Mouse (Mus musculus) heart, postnatal 14 days (tissue): ENCODE data around the gene Gpc5. TPM values are rescaled to one million over a fixed set of nuclear protein-coding genes. Genes with fewer than 3 reads are reported as not detected.

Experiments
- DNase-seq, 2 experiments: peaks; one replicate each; pipeline ENCODE4 v3.0.0; 2021 to 2022
- intact Hi-C: fragments of 180-260 bp; cut with DNase I; formaldehyde crosslinking; loops from one replicate; pipeline ENCODE4 v1.15.1; 2025
- total RNA-seq, 2 experiments: library from RNA; stranded (reverse); gene quantifications; 2 replicates each; pipeline ENCODE4 v1.2.3; 2021

Gene Gpc5
- total RNA-seq, 2 experiments from 2014 or later, result not detected

GRCm38 (mm10) chr14:115100617-115101299, 8.7 kb downstream of the Gpc5 start:
- no peak for DNase-seq
- intact Hi-C loops, result no loop called here

GRCm38 (mm10) chr14:115106326-115106725, 14.3 kb downstream of the Gpc5 start:
- no peak for DNase-seq
- intact Hi-C loops, result no loop called here

DNA sequence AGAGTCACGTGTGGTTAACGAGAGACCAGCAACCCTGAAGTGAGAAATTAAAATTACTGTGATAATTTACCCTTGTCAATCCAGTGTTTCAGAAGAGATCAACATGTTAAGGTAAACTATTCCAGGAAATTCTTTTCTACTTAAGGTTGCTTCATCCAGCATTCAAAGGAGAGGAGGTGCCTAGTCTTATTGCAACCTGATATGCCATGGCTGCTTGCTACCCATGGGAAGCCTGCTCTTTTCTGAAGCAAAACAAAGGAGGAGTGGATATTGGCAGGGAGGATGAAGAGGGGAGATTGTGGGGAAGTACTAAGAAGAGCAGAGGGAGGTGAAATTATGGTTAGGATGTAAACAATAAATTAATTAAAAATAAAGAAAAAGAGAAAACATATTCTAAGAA, 15.5 kb downstream of the Gpc5 start:
- no peak for DNase-seq
- intact Hi-C loops, result no loop called here

DNA sequence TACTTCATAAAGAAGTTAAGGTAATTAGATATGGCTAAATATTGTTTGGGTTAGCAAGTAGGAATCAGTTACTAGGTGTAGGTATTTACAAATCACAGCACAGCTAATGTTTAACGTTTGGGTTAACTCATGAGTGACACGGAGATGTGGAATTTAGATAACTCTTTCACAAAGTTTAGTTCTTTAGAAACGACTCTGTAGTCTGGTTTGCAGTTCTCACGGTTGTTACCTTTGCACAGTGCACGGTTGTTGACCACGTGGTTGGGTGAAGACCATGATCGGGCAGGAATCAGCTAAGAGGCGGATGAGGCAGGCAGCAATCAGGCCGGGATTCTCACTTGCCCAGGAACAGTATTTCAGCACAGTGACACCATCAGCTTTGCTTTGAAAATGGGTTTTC, 26.6 kb downstream of the Gpc5 start:
- DNase-seq, result no peak
- intact Hi-C loops, result no loop called here

- DNase-seq, result no peak
- intact Hi-C loops, result no loop called here
Observed at GRCm38 (mm10) chr14:115148821-115149220, 56.8 kb downstream of the Gpc5 start.

- intact Hi-C loops, result no loop called here
Observed at GRCm38 (mm10) chr14:115156597-115156996, 64.6 kb downstream of the Gpc5 start.

DNA sequence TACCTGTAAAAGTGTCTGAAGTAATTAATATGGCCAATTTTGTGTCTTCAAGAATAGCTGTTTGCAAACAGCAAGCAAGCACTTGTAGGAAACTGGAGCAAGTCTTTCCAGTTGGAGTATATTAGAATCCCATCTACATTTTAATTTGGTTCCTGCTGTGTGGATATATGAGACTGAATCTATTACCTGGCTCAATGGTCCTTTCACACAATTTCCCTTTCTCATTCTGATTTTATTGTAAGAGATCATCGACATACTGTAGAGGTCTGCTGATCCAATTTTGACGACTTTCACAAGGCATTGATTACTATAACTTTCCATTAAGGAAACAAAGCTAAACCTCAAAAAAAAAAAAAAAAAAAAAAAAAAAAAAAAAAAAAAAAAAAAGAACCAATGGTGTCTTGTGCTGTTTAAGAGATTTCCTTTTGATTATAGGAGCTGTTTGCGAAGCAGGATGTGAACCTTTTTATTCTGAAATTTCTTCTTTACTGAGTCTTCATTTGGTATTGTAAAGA, 85.4 kb downstream of the Gpc5 start:
- no peak for DNase-seq
- intact Hi-C loops, result no loop called here

More at GRCm38 (mm10) chr14:115156597-115156996, 64.6 kb downstream of the Gpc5 start:
- DNase-seq, result no peak

GRCm38 (mm10) chr14:115179925-115180324, 87.9 kb downstream of the Gpc5 start:
- intact Hi-C loops, result no loop called here
- DNase-seq, result no peak

DNA sequence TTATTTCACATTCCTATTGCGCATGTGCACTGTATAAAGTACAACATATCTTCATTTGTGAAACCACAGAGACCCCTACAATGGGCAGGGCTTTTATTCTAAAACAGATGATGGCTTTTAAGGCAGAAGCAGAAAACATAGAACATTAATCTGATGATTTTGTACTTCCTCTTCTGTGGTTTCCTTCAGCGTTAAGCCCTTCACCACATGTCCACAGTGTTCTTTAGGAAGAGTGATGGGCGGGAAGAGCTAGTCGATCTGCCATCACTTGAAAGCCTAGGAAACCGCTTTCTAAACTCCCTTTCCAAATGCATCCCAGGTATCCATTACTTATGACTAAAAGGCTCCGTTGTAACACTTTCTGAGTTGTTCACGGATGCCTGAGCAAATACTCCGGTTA, 96.2 kb downstream of the Gpc5 start:
- intact Hi-C loops, result no loop called here
- DNase-seq, result no peak

GRCm38 (mm10) chr14:115228075-115228474, 136.1 kb downstream of the Gpc5 start:
- DNase-seq, result no peak
- intact Hi-C loops, result no loop called here

DNA sequence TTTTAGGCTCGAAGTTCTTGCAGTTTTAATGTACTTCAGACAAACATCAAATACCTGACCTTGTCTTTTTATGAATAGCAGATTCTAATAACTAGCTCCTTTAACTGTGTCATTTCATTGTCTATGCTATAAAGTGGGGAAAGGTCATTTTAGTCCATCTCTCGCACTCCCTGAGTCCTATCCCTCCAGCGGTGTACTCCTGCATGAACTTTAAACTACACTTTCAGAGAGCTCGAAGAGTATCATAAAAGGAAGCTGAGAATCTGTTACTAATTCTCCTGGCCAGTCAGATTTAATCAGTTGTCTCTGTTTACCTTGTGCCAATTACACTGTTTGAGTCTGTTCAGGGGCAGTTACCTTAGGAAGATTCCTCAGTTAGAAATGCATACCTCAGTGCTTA, 144.4 kb downstream of the Gpc5 start:
- intact Hi-C loops, result no loop called here
- DNase-seq, result no peak

- intact Hi-C loops, result no loop called here
- DNase-seq, result no peak
Observed at GRCm38 (mm10) chr14:115240621-115241373, 148.8 kb downstream of the Gpc5 start.

DNA sequence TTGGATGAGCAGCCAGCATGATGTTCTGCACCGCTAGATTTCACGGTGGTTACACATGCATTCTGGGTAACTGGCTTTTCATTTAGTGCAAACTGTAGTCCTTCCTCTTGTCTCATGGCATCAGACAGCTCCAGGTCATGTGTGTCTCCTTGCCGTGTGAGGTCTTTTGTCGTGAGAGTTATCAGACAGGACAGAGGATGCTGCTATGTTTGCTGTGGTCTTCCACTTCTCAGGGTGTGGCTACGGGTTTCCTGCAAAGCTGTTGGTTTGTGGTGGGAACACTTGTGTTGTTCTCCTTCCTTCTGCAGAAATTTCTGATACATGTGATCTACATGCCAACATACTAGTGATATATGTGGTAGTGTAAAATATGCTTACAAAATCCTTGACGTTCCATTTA, 158.5 kb downstream of the Gpc5 start:
- intact Hi-C loops, result no loop called here
- DNase-seq, result no peak

DNA sequence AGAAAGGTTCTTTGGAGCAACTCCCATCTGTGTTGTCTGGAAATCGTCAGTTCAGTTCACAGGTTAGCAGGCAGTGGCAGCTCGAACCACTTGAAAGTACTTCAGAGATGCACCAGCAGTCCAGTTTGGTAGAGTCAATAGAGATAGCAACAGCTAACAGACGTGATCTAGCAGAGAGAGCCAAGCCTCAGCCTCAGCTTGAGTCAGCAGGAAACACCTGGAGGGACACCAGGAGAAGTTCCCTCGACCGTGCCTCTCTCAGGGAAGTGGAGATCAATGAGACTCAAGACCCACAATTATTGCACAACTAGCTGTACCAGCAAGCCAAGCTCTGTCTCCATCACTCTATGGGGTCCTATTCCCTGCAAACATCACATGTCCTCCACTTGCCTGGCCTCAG, 159.8 kb downstream of the Gpc5 start:
- intact Hi-C loops, result no loop called here
- no peak for DNase-seq

- intact Hi-C loops, result no loop called here
- no peak for DNase-seq
Observed at GRCm38 (mm10) chr14:115253155-115253554, 161.1 kb downstream of the Gpc5 start.

DNA sequence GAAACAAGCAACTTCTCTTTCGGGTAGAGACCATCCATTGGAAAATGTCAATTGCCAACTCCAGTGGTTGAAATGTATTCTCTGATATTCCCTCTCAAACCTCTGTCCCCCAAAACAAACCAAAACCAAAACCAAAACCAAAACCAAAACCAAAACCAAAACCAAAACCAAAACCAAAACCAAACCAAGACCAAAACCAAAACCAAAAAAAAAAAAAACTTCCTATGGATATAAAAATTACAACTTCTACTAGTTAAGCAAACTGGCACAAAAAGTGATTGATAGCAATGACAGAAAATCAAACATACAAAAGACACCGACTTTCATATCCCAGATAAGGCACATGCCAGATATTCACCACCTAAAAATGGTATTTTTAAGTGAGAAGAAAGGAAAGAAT, 161.7 kb downstream of the Gpc5 start:
- no peak for DNase-seq
- intact Hi-C loops, result no loop called here

DNA sequence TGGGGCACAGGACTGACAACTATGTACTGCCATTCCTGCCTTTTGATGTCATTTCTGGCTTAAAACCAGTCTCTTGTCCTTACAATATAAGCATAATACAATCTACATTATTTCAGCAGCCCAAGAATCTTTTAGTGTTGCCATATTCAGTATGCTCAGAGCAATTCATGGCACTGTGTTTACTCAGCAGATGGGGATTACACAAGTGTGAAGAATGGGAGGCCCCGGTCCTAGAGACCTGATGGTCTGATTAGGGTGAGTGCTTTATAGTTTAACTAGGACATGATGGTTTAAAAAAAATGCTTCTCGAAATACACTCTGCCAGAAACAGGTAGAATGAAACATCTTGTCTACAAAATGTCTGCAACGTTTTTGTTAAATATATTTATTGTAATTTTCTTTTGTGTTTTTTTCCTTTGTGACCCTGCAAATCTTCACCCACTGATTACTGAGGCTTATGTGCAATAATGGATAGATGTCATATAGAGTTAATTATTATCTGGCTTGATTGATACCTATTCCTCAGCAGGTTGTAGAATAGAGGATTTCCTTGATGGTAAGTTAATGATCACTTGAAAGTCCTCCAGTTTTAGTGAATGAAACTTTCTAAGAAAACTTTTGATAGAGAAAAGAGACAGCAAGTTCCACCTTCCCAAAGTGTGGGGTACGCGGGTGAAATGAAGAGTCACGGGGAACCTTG, 177.8 kb downstream of the Gpc5 start:
- no peak for DNase-seq

DNA sequence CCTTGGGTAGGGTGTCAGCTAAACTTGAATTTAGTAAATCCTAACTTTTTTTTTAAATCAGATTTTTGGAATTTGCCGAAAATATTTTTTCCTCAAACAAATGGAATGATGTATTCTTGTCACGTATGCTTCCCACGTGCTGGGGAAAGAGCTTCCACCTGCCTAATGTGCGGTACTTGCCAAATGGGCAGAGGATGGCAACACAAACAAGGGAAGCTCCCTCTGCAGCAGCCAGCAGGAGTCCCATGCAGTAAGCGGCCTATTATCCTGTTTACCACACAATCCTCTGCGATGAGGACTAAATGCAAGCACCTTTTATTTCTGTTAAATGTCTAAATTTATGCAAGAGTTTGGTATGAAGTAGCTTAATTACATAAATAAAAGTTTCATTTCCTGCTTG, 178.4 kb downstream of the Gpc5 start:
- intact Hi-C loops, result no loop called here
- no peak for DNase-seq

More for the DNA sequence above, 177.8 kb downstream of the Gpc5 start:
- intact Hi-C loops, result no loop called here

GRCm38 (mm10) chr14:115282782-115283181, 190.8 kb downstream of the Gpc5 start:
- intact Hi-C loops, result no loop called here
- no peak for DNase-seq

- intact Hi-C loops, result no loop called here
- DNase-seq, result no peak
Observed at GRCm38 (mm10) chr14:115324247-115324646, 232.2 kb downstream of the Gpc5 start.

DNA sequence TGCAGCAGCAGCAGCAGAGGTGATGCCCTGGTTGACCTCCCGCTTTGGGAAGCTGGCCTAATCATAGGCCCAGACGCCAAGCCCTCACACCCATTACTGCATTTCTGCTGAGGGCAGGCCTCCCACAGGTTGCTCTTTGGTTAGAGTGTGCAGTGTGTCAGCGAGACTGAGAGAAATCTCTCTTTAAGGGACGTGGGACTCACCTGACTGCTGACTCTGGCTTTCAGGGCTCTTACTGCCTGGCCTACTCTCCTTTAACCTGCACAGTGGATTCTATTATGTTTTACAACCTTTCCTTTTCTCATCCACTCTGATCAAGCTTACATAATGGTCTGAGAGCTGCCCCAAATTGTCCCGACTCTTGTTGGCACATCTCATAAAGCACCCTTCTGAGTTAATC, 234.4 kb downstream of the Gpc5 start:
- intact Hi-C loops, result no loop called here
- no peak for DNase-seq
